Mouse (Mus musculus) layer of hippocampus, adult 9-10 months (tissue): ENCODE measurements around the gene Gm2174.

Experiments used
- DNase-seq: peaks from one replicate; pipeline ENCODE4 v3.0.0; 2022; ENCODE audit warnings: low spot score

Gene Gm2174

DNA sequence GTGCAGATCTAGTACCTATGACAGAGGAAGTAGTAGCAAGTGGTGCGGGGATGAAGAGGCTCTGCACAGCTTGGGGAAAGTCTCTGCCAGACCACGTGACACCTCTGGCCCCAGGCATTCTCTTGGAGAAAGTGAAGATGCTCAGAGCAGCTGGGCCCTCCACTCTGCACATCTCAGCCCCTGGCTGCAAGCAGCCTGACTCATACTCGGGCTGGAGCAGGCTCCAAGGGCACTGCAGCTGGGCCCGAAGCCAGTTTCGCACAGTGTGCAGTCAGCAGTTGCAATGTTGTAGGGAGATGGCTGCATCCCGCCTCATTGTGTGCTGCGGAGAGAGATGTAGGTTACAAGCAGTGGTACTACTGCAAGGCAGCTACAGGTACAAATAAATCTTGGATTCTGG, 49.5 kb downstream of the Gm2174 start:
- no peak for DNase-seq
